Mouse (Mus musculus) CH12.LX (cell line): ENCODE measurements around the gene Map3k20.

Source experiments
- CTCF ChIP-seq, 2 experiments: IDR thresholded peaks in 1 of 2; conservative IDR thresholded peaks in 1 of 2; 2 replicates each; pipeline ENCODE4 v1.5.1; 2011 to 2012; ENCODE audit warnings: low read depth in 2 of 2, low read length in 2 of 2, improper control_type of control experiment in 1 of 2, inconsistent platforms in 1 of 2, mild to moderate bottlenecking in 1 of 2, moderate library complexity in 1 of 2
- ELF1 ChIP-seq: IDR thresholded peaks from 2 replicates; pipeline ENCODE4 v1.6.1; 2014; ENCODE audit warnings: low read depth, mild to moderate bottlenecking, inconsistent platforms, low read length, improper control_type of control experiment
- EP300 ChIP-seq: IDR thresholded peaks from 2 replicates; pipeline ENCODE4 v1.6.1; 2011; ENCODE audit warnings: low read length, improper control_type of control experiment
- ETS1 ChIP-seq: conservative IDR thresholded peaks from 2 replicates; pipeline ENCODE4 v1.6.1; 2012; ENCODE audit warnings: low read depth, mild to moderate bottlenecking, inconsistent platforms, low read length, improper control_type of control experiment, moderate library complexity
- HCFC1 ChIP-seq: IDR thresholded peaks from 2 replicates; pipeline ENCODE4 v1.6.1; 2012; ENCODE audit warnings: low read depth, mild to moderate bottlenecking, inconsistent platforms, low read length, improper control_type of control experiment
- MAFK ChIP-seq: IDR thresholded peaks from 2 replicates; pipeline ENCODE4 v1.6.1; 2011; ENCODE audit warnings: low read length, improper control_type of control experiment; ENCODE audit not compliant: insufficient replicate concordance
- MXI1 ChIP-seq: IDR thresholded peaks from 2 replicates; pipeline ENCODE4 v1.6.1; 2011; ENCODE audit warnings: mild to moderate bottlenecking, low read depth, low read length, improper control_type of control experiment
- NRF1 ChIP-seq: IDR thresholded peaks from 2 replicates; pipeline ENCODE4 v1.6.1; 2014; ENCODE audit warnings: low read depth, mild to moderate bottlenecking, inconsistent platforms, low read length, improper control_type of control experiment, moderate library complexity
- POLR2A ChIP-seq: IDR thresholded peaks from 2 replicates; pipeline ENCODE4 v1.6.1; 2011; ENCODE audit warnings: low read depth, mild to moderate bottlenecking, improper control_type of control experiment, low read length
- SIN3A ChIP-seq: IDR thresholded peaks from 2 replicates; pipeline ENCODE4 v1.6.1; 2012; ENCODE audit warnings: low read length, improper control_type of control experiment, inconsistent platforms
- TBP ChIP-seq: conservative IDR thresholded peaks from 2 replicates; pipeline ENCODE4 v1.6.1; 2011; ENCODE audit warnings: low read depth, low read length, improper control_type of control experiment
- USF1 ChIP-seq: IDR thresholded peaks from 2 replicates; pipeline ENCODE4 v1.6.1; 2014; ENCODE audit warnings: low read depth, mild to moderate bottlenecking, inconsistent platforms, low read length, improper control_type of control experiment
- ZNF384 ChIP-seq: IDR thresholded peaks from 2 replicates; pipeline ENCODE4 v1.6.1; 2012; ENCODE audit warnings: low read depth, low read length, improper control_type of control experiment, inconsistent platforms

- TF ChIP-seq NRF1 (no peak), SIN3A (no peak), POLR2A (no peak), ETS1 (no peak), CTCF (conservative IDR thresholded peaks at IDR 0.05 in 1 of 2, IDR thresholded peaks at IDR 0.05 in 1 of 2; ENCODE audit: low read depth in 2 of 2, low read length in 2 of 2) (no peak), USF1 (no peak), ELF1 (no peak), EP300 (no peak), ZNF384 (no peak), MAFK (no peak), TBP (no peak), MXI1 (no peak), HCFC1 (no peak)
Measured at GRCm38 (mm10) chr2:72374076-72374475, 88.6 kb downstream of the Map3k20 start.
